Mouse (Mus musculus) inflammation-experienced regulatory T-cells, adult 16 weeks (primary cell): Measurements from ENCODE around the gene Klhdc7b. TPM values are rescaled to one million over a fixed set of nuclear protein-coding genes. Genes with fewer than 3 reads are reported as not detected.

Source experiments
- polyA plus RNA-seq: library from polyadenylated mRNA; unstranded; fragments of 100-300 nt; shearing (Covaris generic); gene quantifications from one replicate; pipeline ENCODE4 v1.2.1, GENCODE M21; 2017

Klhdc7b gene
- polyA plus RNA-seq: 0.29 TPM

GRCm38 (mm10) chr15:89384617-89385016, at the start of gene Klhdc7b:
TSS of gene Klhdc7b (plus strand) at chr15:89384917.

GRCm38 (mm10) chr15:89355241-89356187, 29.2 kb upstream of the Klhdc7b start, which contains the start of the genes Lmf2 and Ncaph2:
TSS of gene Lmf2 (minus strand) at chr15:89355659.
TSS of gene Ncaph2 (plus strand) at chr15:89355719.

GRCm38 (mm10) chr15:89373762-89374248, 10.9 kb upstream of the Klhdc7b start, which contains the start of gene Sco2:
TSS of gene Sco2 (minus strand) at chr15:89373846.

GRCm38 (mm10) chr15:89376957-89377356, 7.8 kb upstream of the Klhdc7b start, which contains the start of gene Tymp:
TSS of gene Tymp (minus strand) at chr15:89377039.

GRCm38 (mm10) chr15:89378831-89379401, 5.8 kb upstream of the Klhdc7b start, which contains the start of gene Odf3b:
TSS of gene Odf3b (minus strand) at chr15:89379282.

GRCm38 (mm10) chr15:89410118-89410517, 25.4 kb downstream of the Klhdc7b start, which contains the start of gene Syce3:
TSS of gene Syce3 (minus strand) at chr15:89410503.

GRCm38 (mm10) chr15:89425711-89426121, 41.0 kb downstream of the Klhdc7b start, which contains the start of gene Cpt1b:
TSS of gene Cpt1b (minus strand) at chr15:89425863.

GRCm38 (mm10) chr15:89429352-89430221, 44.9 kb downstream of the Klhdc7b start, which contains the start of the genes C730034F03Rik, Gm44502 and Chkb:
TSS of gene C730034F03Rik (plus strand) at chr15:89429589.
TSS of gene Gm44502 (minus strand) at chr15:89429696.
TSS of gene Chkb (minus strand) at chr15:89429908.

Other genes starting within 250 kb of the Klhdc7b start
- 10.2 TPM for gene Mapk12, start 244.2 kb upstream of the Klhdc7b start, polyA plus RNA-seq
- gene Mapk11, start 235.3 kb upstream of the Klhdc7b start, polyA plus RNA-seq: 54.8 TPM
- gene Plxnb2, start 204.1 kb upstream of the Klhdc7b start, polyA plus RNA-seq: 6.9 TPM
- gene Dennd6b, start 188.4 kb upstream of the Klhdc7b start, polyA plus RNA-seq: 52.0 TPM
- gene Ppp6r2, start 173.4 kb upstream of the Klhdc7b start, polyA plus RNA-seq: 6.3 TPM
- 78.2 TPM for gene Sbf1, start 69.6 kb upstream of the Klhdc7b start, polyA plus RNA-seq
- not detected for gene Adm2, start 62.2 kb upstream of the Klhdc7b start, polyA plus RNA-seq
- not detected for gene Miox, start 50.5 kb upstream of the Klhdc7b start, polyA plus RNA-seq
- gene Lmf2, start 29.3 kb upstream of the Klhdc7b start, polyA plus RNA-seq: 77.8 TPM
- 198 TPM for gene Ncaph2, start 29.2 kb upstream of the Klhdc7b start, polyA plus RNA-seq
- 6.4 TPM for gene Sco2, start 11.1 kb upstream of the Klhdc7b start, polyA plus RNA-seq
- 1.0 TPM for gene Tymp, start 7.9 kb upstream of the Klhdc7b start, polyA plus RNA-seq
- 1.1 TPM for gene Odf3b, start 5.6 kb upstream of the Klhdc7b start, polyA plus RNA-seq
- not detected for gene Syce3, start 25.6 kb downstream of the Klhdc7b start, polyA plus RNA-seq
- 0.49 TPM for gene Cpt1b, start 40.9 kb downstream of the Klhdc7b start, polyA plus RNA-seq
- 6.1 TPM for gene C730034F03Rik, start 44.7 kb downstream of the Klhdc7b start, polyA plus RNA-seq
- not detected for gene Gm44502, start 44.8 kb downstream of the Klhdc7b start, polyA plus RNA-seq
- gene Chkb, start 45.0 kb downstream of the Klhdc7b start, polyA plus RNA-seq: 111 TPM
- gene Mapk8ip2, start 69.0 kb downstream of the Klhdc7b start, polyA plus RNA-seq: 0.05 TPM
- 29.5 TPM for gene Arsa, start 92.5 kb downstream of the Klhdc7b start, polyA plus RNA-seq
- not detected for gene Shank3, start 114.7 kb downstream of the Klhdc7b start, polyA plus RNA-seq
- gene Acr, start 183.4 kb downstream of the Klhdc7b start, polyA plus RNA-seq: not detected
- 3.0 TPM for gene Rabl2, start 207.0 kb downstream of the Klhdc7b start, polyA plus RNA-seq